Mouse (Mus musculus) left cerebral cortex, postnatal 25 days (tissue): Measurements from ENCODE around the gene Kmt2e. TPM values are rescaled to one million over a fixed set of nuclear protein-coding genes. Genes with fewer than 3 reads are reported as not detected.

Experiments
- DNase-seq, 2 experiments: peaks; one replicate each; pipeline ENCODE4 v3.0.0; 2022; ENCODE audit warnings: low spot score in 2 of 2, mixed read lengths in 1 of 2
- intact Hi-C: fragments of 180-260 bp; cut with DNase I; formaldehyde crosslinking; loops from one replicate; pipeline ENCODE4 v1.15.1; 2025
- total RNA-seq, 2 experiments: library from RNA; stranded (reverse); gene quantifications; 2 replicates each; pipeline ENCODE4 v1.2.3; 2021

Kmt2e gene
- total RNA-seq, 2 experiments from 2014 or later, result 87.4 to 98.5 TPM

GRCm38 (mm10) chr5:23408106-23408505 lies 26.1 kb upstream of the Kmt2e start:
- intact Hi-C loops, result no loop called here
- no peak for DNase-seq

GRCm38 (mm10) chr5:23410040-23410717 lies 24.1 kb upstream of the Kmt2e start:
- intact Hi-C loops, result no loop called here
- DNase-seq, result no peak

- DNase-seq, result no peak
- intact Hi-C loops, result no loop called here
These were observed 23.5 kb upstream of the Kmt2e start for GRCm38 (mm10) chr5:23410718-23411101.

- intact Hi-C loops, result no loop called here
- DNase-seq, result peak in 1 of 2 experiments; percentile 75
These were observed 22.6 kb upstream of the Kmt2e start for GRCm38 (mm10) chr5:23411640-23412039.

- intact Hi-C loops, result no loop called here
- DNase-seq, result no peak
These were observed 21.8 kb upstream of the Kmt2e start for GRCm38 (mm10) chr5:23412247-23412948.

GRCm38 (mm10) chr5:23413058-23413457 lies 21.2 kb upstream of the Kmt2e start:
- intact Hi-C loops, result no loop called here
- DNase-seq, result no peak

GRCm38 (mm10) chr5:23413575-23414470 lies 20.4 kb upstream of the Kmt2e start:
- intact Hi-C loops, result no loop called here

GRCm38 (mm10) chr5:23414490-23415126 lies 19.6 kb upstream of the Kmt2e start:
- intact Hi-C loops, result no loop called here
- no peak for DNase-seq

More at GRCm38 (mm10) chr5:23413575-23414470, 20.4 kb upstream of the Kmt2e start:
- DNase-seq, result no peak

- intact Hi-C loops, result no loop called here
- peak; percentile 59 to 64 for DNase-seq
These were observed 18.5 kb upstream of the Kmt2e start for GRCm38 (mm10) chr5:23415571-23416285.

- intact Hi-C loops, result no loop called here
- no peak for DNase-seq
These were observed 18.0 kb upstream of the Kmt2e start for GRCm38 (mm10) chr5:23416286-23416643.

- DNase-seq, result no peak
- intact Hi-C loops, result loop anchor here (2.0 kb wide), 1 partner anchor 15 kb away; no protein-coding TSS in a partner anchor
These were observed 16.5 kb upstream of the Kmt2e start for GRCm38 (mm10) chr5:23417716-23418115.

GRCm38 (mm10) chr5:23418147-23418781 lies 16.0 kb upstream of the Kmt2e start:
- intact Hi-C loops, result loop anchor here (2.0 kb wide), 1 partner anchor 15 kb away; no protein-coding TSS in a partner anchor
- peak; percentile 88 to 90 for DNase-seq

GRCm38 (mm10) chr5:23418797-23419595 lies 15.2 kb upstream of the Kmt2e start:
- intact Hi-C loops, result loop anchor here (2.0 kb wide), 1 partner anchor 14 kb away; no protein-coding TSS in a partner anchor
- no peak for DNase-seq

- intact Hi-C loops, result loop anchor here (2.0 kb wide), 1 partner anchor 13 kb away; no protein-coding TSS in a partner anchor
- no peak for DNase-seq
These were observed 14.5 kb upstream of the Kmt2e start for GRCm38 (mm10) chr5:23419616-23420170.

- intact Hi-C loops, result no loop called here
- DNase-seq, result no peak
These were observed 13.8 kb upstream of the Kmt2e start for GRCm38 (mm10) chr5:23420410-23420809.

GRCm38 (mm10) chr5:23421440-23421839 lies 12.8 kb upstream of the Kmt2e start:
- intact Hi-C loops, result no loop called here

GRCm38 (mm10) chr5:23423036-23423435 lies 11.2 kb upstream of the Kmt2e start:
- no peak for DNase-seq
- intact Hi-C loops, result no loop called here

More at GRCm38 (mm10) chr5:23421440-23421839, 12.8 kb upstream of the Kmt2e start:
- no peak for DNase-seq
